Mouse (Mus musculus) liver, embryonic 15.5 days (tissue): ENCODE results near the gene Nme7. TPM values are rescaled to one million over a fixed set of nuclear protein-coding genes. Genes with fewer than 3 reads are reported as not detected.

ENCODE experiments used
- ATAC-seq: fragments of 200-750 bp; cut with Nextera tagmentation; 2 replicates; pipeline ENCODE4 v1.8.0; 2017; ENCODE audit warnings: moderate number of reproducible peaks, mild to moderate bottlenecking, moderate library complexity; ENCODE audit not compliant: insufficient read depth
- H3K27ac ChIP-seq: fragments of 300-500 bp; sonication (generic); replicated peaks from 2 replicates; pipeline ENCODE4 v1.5.1; 2015; ENCODE audit warnings: mild to moderate bottlenecking, inconsistent platforms
- H3K27me3 ChIP-seq: fragments of 300-500 bp; sonication (generic); 2 replicates; pipeline ENCODE4 v1.6.1; 2015; ENCODE audit warnings: mild to moderate bottlenecking, inconsistent platforms
- H3K36me3 ChIP-seq: fragments of 300-500 bp; sonication (generic); replicated peaks from 2 replicates; pipeline ENCODE4 v1.6.1; 2015; ENCODE audit warnings: moderate library complexity, mild to moderate bottlenecking, inconsistent platforms
- H3K4me1 ChIP-seq: fragments of 300-500 bp; sonication (generic); replicated peaks from 2 replicates; pipeline ENCODE4 v1.6.1; 2015; ENCODE audit warnings: inconsistent platforms
- H3K4me2 ChIP-seq: fragments of 300-500 bp; sonication (generic); 2 replicates; pipeline ENCODE4 v1.6.1; 2015; ENCODE audit warnings: moderate library complexity, mild to moderate bottlenecking, inconsistent platforms
- H3K4me3 ChIP-seq: fragments of 300-500 bp; sonication (generic); replicated peaks from 2 replicates; pipeline ENCODE4 v1.5.1; 2015; ENCODE audit warnings: mild to moderate bottlenecking, inconsistent platforms
- H3K9ac ChIP-seq: fragments of 300-500 bp; sonication (generic); 2 replicates; pipeline ENCODE4 v1.6.1; 2015; ENCODE audit warnings: moderate library complexity, mild to moderate bottlenecking, inconsistent platforms
- H3K9me3 ChIP-seq: fragments of 300-500 bp; sonication (generic); replicated peaks from 2 replicates; pipeline ENCODE4 v1.6.1; 2016; ENCODE audit warnings: inconsistent platforms
- WGBS: fragments of 180-500 bp; shearing (Covaris S2); methylation state at CpG from one replicate; pipeline ENCODE4 v1.1.7; 2015; ENCODE audit warnings: mixed read lengths; ENCODE audit not compliant: insufficient replicate concordance; 5-methylcytosine and 5-hydroxymethylcytosine counted together
- polyA plus RNA-seq: library from polyadenylated mRNA; unstranded; fragments of >200 nt; fragmentation: Nextera tagmentation; extraction: Ambion mirVana; gene quantifications from 2 replicates; pipeline ENCODE4 v1.2.1, GENCODE M21; 2015

Nme7 gene
- polyA plus RNA-seq, 1 experiment from 2014 or later = 10.4 TPM

DNA sequence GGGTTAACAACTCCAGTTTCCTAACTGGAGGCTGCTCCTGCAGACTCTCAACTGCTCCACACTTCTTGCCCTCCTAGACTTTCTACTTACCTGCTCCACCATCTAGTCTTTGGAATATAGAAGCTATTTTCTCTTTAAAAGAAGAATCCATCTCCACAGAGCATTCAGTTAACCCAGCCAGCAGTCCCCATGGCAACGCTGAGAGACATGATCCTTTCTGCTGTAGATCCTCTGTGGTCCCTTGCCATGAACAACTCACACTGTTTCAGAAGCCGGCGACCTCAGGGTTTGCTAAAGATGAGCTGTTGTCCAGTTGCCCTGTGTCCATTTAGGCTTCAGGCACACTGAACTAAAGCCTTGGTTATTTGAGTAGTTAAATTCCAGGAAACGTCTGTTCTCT lies 172.0 kb downstream of the Nme7 start:
- ATAC-seq = no peak

DNA sequence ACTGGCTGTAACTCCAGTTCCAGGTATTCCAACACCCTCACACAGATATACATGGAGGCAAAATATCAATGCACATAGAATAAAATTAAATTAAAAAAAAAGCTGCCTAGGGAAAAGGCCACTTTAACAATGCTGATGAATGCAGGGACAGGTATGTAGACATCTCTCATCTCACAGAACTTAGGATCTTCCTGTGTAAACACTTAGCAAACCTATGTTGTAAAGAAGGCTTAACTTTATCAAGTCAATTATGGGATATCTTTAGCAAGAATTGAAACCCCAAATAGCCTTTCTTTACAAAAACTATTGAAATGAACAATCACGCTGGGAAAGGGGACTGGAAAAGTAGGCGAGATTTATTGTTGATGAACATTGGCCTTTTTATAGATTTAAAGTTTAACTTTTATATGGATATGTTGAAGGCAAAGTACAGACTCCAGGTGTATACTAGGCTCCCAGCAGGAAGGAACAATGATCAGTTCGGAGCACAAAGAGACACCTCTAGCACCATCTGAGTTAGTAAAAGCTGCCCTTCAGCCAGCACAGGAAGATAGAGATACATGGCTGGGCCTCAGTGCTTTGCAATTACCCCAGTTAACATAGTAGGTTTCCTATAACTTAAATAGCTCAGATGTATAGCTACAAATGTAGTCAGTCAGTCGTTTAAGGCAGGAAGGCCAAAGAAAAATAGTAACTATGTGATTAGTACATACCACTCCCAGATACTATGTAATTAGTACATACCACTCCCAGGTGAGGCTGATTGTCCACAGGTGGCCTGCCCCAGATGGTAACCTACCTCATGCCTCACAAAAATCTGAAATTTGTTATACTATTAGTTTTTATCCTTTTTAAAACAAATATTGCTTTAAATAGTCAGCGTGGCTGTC lies 177.1 kb downstream of the Nme7 start:
- ATAC-seq = no peak
- H3K4me1 ChIP-seq = no peaks in the 10 kb centered on the region
- no peaks in the 10 kb centered on the region for H3K9me3 ChIP-seq
- H3K4me3 ChIP-seq = no peak overlapping the region
- no peak overlapping the region for H3K9ac ChIP-seq
- H3K36me3 ChIP-seq = no peaks in the 10 kb centered on the region
- H3K27ac ChIP-seq = no peak overlapping the region
- WGBS = 63% methylated on average over 5 of the region's 5 CpGs
- H3K4me2 ChIP-seq = no peak overlapping the region
- no peaks in the 10 kb centered on the region for H3K27me3 ChIP-seq

More for the DNA sequence above, 172.0 kb downstream of the Nme7 start:
- no peak overlapping the region for H3K27ac ChIP-seq
- no peaks in the 10 kb centered on the region for H3K4me1 ChIP-seq
- H3K4me2 ChIP-seq = no peak overlapping the region
- H3K36me3 ChIP-seq = no peaks in the 10 kb centered on the region
- H3K9me3 ChIP-seq = no peaks in the 10 kb centered on the region
- 63% methylated on average over 4 of the region's 4 CpGs for WGBS
- no peaks in the 10 kb centered on the region for H3K27me3 ChIP-seq
- no peak overlapping the region for H3K9ac ChIP-seq
- H3K4me3 ChIP-seq = no peak overlapping the region

DNA sequence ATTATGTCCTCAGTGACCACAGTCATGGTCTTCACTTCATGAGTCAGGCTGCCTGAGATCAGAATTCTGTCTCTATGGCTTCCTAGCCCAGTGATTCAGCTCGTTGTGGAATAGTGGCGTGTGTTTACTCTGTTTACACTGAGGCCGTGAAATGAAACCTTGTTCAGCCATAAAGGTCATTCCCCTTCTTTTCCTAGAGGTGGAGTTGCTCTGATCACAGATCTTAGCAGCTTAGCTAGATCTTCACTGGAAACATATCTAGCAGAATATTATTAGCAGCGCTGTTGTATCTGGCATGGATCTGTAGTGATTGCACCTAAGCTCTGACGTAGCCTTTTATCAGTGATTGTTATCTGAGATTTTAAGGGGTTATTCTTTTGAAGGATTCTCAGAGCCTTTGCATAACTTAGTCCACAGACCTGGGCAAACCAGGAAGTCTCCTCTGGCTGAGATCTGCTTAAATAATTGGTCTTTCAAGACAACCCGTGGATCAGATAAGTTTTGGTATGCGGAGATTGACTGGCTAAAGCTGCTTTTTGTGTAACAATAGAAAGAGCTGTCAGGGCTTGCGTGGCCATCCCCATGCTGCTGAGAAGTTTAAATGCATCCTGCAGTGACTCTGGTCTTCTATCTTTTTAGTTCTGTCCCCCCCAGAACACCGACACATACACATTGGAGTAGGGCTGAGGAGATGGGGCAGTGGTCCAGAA lies 177.9 kb downstream of the Nme7 start:
- Histone ChIP-seq H3K4me2 (no peak overlapping the region), H3K27ac (no peak overlapping the region), H3K4me1 (no peaks in the 10 kb centered on the region), H3K9me3 (no peaks in the 10 kb centered on the region), H3K4me3 (no peak overlapping the region), H3K9ac (no peak overlapping the region), H3K27me3 (no peaks in the 10 kb centered on the region), H3K36me3 (no peaks in the 10 kb centered on the region)
- ATAC-seq = no peak
- WGBS = 53% methylated on average over 9 of the region's 9 CpGs

DNA sequence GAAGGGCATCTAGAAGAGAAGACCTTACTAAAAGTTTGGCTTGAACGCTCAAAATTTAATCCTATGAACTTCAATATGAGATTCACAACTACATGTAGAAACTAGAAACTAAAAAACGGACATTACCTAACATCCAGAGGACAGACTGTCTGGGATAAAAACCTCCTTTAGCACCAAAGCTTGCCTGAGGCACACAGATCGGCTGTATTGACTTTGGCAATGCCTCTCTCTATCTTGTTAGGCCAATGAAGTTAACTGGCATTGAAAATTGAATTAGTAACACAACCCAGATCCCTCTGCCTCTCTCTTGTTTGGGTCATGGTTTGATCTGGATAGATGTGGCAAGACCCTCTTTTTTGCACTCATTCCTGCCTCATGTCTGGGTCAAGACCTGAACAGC lies 178.9 kb downstream of the Nme7 start:
- no peaks in the 10 kb centered on the region for H3K4me1 ChIP-seq
- no peak overlapping the region for H3K4me3 ChIP-seq
- no peak overlapping the region for H3K9ac ChIP-seq
- H3K9me3 ChIP-seq = no peaks in the 10 kb centered on the region
- no peaks in the 10 kb centered on the region for H3K36me3 ChIP-seq
- WGBS = 56% methylated on average over 3 of the region's 3 CpGs
- H3K27me3 ChIP-seq = no peaks in the 10 kb centered on the region
- no peak overlapping the region for H3K27ac ChIP-seq
- H3K4me2 ChIP-seq = no peak overlapping the region
- ATAC-seq = no peak

DNA sequence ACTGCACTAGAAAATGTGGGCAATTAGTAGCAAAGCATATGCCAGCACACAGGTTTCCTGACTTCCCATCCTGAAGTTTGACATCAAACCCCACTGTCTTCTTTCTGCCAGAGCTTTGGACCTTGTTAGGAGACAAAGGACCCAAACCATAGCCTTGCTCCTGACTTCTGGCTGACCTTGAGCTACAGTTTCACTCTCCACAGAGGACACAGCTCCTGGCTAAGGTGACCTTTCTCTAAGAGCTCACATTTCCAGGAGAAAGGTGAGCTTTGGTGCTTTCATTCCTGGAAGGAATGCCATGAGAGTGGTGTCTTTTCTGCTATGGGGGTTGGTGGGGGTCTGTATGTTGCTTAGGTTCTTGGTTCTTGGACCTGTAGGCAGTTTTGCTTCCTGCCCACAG lies 179.8 kb downstream of the Nme7 start:
- no peaks in the 10 kb centered on the region for H3K27me3 ChIP-seq
- H3K4me3 ChIP-seq = no peak overlapping the region
- no peaks in the 10 kb centered on the region for H3K9me3 ChIP-seq
- no peaks in the 10 kb centered on the region for H3K36me3 ChIP-seq
- H3K4me1 ChIP-seq = no peaks in the 10 kb centered on the region
- no peak overlapping the region for H3K27ac ChIP-seq
- no peak overlapping the region for H3K9ac ChIP-seq
- ATAC-seq = no peak
- no peak overlapping the region for H3K4me2 ChIP-seq

Other genes starting within 250 kb of the Nme7 start
- gene Sell, start 242.1 kb upstream of the Nme7 start, polyA plus RNA-seq = 10.9 and 11.8 TPM in 2 replicates
- gene Selp, start 188.9 kb upstream of the Nme7 start, polyA plus RNA-seq = 0.60 and 0.61 TPM in 2 replicates
- gene F5, start 152.3 kb upstream of the Nme7 start, polyA plus RNA-seq = 11.2 and 13.4 TPM in 2 replicates
- 26.0 and 27.7 TPM in 2 replicates for gene Slc19a2, start 55.1 kb upstream of the Nme7 start, polyA plus RNA-seq
- 2.8 and 3.2 TPM in 2 replicates for gene Ccdc181, start 28.5 kb upstream of the Nme7 start, polyA plus RNA-seq
- 8.8 and 9.2 TPM in 2 replicates for gene Blzf1, start 3.4 kb downstream of the Nme7 start, polyA plus RNA-seq
- gene Atp1b1, start 154.2 kb downstream of the Nme7 start, polyA plus RNA-seq = 13.5 and 15.7 TPM in 2 replicates